Mouse (Mus musculus) urinary bladder, postnatal 14 days (tissue): ENCODE results near the gene Hc.

Experiments used
- DNase-seq: peaks from one replicate; pipeline ENCODE4 v3.0.0; 2021; ENCODE audit warnings: low spot score

Hc gene

GRCm38 (mm10) chr2:34953547-34954116, 107.6 kb downstream of the Hc start:
- no peak for DNase-seq

- DNase-seq: no peak
Observed at GRCm38 (mm10) chr2:34953018-34953417, 108.2 kb downstream of the Hc start.

GRCm38 (mm10) chr2:34951469-34951868, 109.8 kb downstream of the Hc start:
- no peak for DNase-seq

DNA sequence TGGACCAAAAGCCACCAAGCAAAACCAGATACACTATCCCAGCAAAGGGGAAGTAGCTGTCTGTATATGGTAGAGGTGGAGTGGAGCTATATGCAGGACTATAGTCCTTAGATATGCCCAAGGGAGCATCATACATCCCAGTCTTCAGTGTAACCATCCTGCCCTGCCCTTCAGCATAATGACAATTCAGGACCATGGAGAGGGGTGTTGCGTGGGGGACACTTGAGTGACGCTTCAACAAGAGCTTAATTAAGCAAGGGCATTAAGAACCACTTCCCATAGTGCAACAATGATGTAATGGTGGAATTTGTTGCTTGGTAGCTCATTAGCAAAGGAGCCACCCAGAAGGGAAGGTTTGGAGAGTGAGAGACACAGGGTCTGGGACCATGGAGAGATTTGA, 112.6 kb downstream of the Hc start:
- DNase-seq: no peak

DNA sequence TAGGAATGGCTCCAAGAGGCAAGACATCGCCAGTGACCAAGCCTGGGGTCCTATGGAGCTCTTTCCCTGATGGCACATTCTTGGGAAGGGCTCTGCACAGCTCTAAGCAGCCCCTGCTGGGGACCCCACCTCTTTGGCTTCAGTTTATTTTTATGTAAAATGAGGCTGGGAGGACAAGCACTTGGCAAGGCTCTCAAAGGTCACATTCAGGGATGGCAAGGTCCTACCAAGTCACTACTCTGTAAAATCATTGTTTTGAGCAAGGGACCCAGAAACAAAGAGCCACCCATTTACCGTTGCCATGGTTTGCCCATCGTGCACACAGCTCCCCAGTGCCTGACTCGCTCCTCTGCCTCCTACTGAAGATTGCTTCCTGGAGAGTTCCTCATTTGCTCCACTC, 115.2 kb downstream of the Hc start:
- DNase-seq: no peak

- DNase-seq: no peak
Observed at GRCm38 (mm10) chr2:34945580-34945979, 115.7 kb downstream of the Hc start.

GRCm38 (mm10) chr2:34944761-34945160, 116.5 kb downstream of the Hc start:
- DNase-seq: peak; percentile 61

DNA sequence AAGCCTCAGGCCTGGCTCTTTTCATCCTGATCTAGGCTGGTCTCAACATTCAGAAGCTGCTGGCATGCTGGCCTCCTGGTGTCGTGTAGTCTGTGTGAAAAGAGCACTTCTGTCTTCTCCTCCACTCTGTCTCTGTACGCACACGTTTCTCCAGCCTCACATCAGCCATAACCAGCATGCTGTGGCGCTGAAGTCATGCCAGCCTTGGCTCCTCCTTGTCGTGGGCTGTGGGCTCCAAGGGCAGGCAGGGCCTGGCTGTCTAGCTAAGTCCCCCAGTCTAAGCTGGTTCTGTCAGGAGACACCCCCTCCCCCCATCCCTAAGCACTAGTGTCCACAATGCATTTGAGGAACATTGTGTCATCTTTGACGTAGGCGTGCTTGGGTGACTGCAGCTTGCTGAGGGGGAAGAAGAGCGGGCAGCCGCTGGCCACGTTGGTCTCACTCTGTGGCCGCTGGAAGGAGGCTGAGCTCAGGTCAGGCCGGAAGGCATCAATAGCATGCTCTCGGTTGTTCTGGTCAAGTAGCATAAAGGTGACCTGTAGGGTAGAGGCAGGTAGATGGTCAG, 117.6 kb downstream of the Hc start:
- no peak for DNase-seq

GRCm38 (mm10) chr2:34941061-34941675, 120.1 kb downstream of the Hc start:
- DNase-seq: no peak

DNA sequence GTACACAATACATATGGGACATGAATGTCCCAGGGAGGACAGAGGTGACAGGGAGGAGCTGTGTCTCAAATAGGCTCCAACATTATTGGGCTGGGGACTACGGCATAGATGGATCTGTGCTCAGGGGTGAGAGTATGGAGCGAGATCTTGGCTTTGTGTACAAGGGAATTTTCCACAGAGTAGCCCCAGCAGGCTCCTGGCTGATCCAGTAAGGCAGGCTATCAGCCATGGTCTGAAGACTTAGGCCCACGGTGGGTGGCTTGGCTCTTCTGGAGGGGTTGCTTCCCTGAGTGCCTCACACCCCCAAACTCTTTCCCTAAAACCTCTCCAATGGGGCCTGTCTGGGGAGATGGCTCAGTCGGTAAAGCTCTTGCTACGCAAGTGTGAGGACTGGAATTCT, 121.0 kb downstream of the Hc start:
- DNase-seq: no peak

- no peak for DNase-seq
Observed at GRCm38 (mm10) chr2:34938269-34939208, 122.7 kb downstream of the Hc start.

- no peak for DNase-seq
Observed at GRCm38 (mm10) chr2:34937460-34937859, 123.8 kb downstream of the Hc start.
